Mouse (Mus musculus) cerebellum, adult (tissue): ENCODE measurements around the gene Esam.

Experiments
- ATAC-seq: cut with Nextera tagmentation; 2 replicates; pipeline ENCODE4 v1.9.2; 2017; ENCODE audit warnings: mild to moderate bottlenecking, moderate library complexity, mixed read lengths; ENCODE audit not compliant: insufficient number of reproducible peaks, low FRiP score, low TSS enrichment

Gene Esam

DNA sequence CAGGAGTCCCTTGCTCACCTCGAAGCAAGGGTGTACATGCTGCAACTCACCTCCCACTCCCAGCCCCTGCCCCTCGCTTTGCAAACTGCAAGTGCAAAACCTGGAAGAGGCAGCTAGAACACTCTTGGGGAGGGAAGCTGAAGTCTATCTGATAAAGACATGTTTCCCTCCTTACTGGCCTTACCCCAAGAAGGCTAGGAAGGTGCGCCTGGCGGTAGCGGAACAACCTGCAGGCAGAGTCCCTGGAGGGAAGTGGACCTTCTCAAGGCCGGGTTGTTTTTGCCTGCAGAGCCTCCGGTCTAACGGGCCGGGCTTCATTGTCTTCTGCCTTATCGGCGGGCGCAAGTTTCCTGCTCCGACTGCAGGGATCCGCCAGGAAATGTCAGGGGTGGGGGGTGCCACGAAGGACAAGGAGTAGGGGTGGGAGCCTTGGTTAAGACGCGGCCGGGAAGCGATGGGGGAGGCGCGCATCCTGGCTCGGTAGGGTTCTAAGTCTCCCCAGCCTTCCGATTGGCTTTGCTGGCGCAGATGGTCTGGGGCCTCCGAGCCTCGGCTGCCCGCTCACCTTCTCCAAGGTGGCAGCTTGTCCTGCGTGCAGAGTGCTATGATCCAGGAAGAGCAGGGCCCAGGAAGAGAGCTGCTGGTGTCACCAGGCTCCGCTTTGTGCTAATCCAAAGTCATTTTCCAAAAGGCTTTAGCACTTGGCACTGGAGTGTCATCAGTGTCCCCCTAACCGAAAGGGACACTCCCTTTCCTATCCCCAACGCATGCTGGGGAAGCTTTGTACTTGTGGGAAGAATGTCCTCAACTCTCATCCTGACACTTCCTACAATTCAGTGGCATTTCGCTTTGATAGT is 2.4 kb downstream of the Esam start:
- ATAC-seq = peak; percentile 80

DNA sequence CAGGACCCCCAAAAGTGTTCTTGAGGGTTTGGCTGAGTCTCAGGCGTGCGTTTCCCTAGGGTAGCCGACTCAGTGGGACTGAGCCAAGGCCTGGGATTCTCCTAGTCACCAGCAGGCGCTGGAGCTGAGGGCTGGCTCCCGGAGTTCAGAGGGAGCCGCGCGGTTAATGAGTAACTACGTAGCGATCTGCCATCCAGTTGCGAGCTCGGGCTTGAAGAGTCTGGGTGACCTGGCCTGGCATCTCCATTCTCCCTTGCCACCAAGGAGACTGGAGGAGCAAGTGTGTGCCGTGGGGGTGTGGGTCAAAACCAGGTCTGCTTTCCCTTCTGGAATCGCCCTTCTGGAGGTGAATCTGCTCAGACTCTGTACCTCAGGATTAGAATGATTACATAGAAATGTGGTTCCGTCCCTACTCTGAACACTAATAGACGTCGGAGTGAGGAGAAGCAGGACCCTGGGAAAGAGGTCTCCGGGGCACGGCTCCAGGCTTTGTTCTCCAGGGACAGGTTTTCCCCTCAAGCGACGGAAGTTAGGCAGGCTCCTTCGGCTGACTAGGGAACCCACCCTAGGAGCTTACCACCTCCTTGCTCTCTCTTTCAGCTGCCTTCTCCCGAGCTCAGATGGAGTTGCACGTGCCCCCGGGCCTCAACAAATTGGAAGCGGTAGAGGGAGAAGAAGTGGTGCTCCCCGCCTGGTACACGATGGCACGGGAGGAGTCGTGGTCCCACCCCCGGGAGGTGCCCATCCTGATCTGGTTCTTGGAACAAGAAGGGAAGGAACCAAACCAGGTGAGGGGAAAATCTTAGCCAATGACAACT is 3.2 kb downstream of the Esam start:
- peak; percentile 66 for ATAC-seq

DNA sequence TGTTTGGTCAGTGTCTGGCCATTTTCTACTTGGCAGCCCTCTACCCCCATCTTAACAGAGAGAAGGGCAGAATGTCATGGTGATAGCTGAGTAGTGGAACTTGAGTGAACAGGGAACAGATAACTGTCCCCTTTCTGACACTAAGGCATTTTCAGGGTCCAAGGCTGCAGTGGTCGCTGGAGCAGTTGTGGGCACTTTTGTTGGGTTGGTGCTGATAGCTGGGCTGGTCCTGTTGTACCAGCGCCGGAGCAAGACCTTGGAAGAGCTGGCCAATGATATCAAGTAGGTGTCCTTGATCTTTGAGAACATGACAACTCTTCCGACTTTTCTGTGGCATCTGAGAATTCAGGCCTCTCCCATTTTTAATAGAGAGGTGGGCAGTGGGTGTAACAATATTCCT is 9.0 kb downstream of the Esam start:
- ATAC-seq = no peak

- ATAC-seq = no peak
These were observed 9.9 kb downstream of the Esam start for GRCm38 (mm10) chr9:37537658-37538250.

- no peak for ATAC-seq
These were observed 11.5 kb downstream of the Esam start, which contains the start of gene Vsig2 for GRCm38 (mm10) chr9:37539170-37540025. TSS of gene Vsig2 (plus strand) at chr9:37539255.

- no peak for ATAC-seq
These were observed 12.3 kb downstream of the Esam start for GRCm38 (mm10) chr9:37540226-37540625.

DNA sequence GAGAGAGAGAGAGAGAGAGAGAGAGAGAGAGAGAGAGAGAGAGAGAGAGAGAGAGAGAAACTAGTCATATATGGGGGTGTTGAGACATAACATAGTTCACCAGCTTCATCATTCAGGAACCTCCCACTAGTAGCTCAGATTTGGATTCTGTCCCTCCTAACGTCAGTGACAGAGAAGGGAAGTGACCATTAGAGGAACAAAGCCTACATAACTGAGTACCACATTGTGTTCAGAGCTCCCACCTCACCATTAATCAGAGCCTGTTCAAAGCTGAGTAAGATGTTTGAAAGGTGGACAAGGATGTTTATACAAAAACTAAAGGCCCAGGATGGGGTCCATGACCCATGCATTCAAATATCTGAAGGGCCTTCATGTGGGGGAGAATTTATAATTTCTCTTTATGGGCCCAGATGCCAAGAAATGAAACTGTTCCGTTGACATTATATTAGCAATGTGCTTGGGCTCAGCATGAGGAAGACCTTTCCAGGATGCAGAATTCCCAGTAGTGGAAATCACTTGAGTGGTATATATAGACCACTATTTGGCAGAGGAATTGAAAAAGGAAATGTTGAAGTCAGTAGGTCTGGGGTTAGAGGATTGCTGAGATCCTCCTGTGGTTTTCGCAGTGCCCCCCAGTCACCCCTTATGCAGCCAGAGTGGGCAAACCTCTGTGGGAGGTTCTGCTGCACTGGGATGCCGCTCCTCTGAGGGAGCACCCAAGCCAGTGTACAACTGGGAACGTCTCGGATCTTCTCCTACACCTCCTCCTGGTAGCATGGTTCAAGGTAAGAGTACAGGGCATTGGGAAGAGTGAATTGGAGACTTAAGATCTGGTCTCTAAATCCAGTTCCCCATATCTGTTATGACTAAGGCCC is 13.1 kb downstream of the Esam start:
- ATAC-seq = no peak

GRCm38 (mm10) chr9:37541851-37542642 is 14.2 kb downstream of the Esam start:
- ATAC-seq = no peak

GRCm38 (mm10) chr9:37543869-37544440 is 16.1 kb downstream of the Esam start:
- no peak for ATAC-seq

GRCm38 (mm10) chr9:37544447-37545165 is 16.7 kb downstream of the Esam start:
- peak; percentile 47; the same call in 1 of the 2 replicates for ATAC-seq

DNA sequence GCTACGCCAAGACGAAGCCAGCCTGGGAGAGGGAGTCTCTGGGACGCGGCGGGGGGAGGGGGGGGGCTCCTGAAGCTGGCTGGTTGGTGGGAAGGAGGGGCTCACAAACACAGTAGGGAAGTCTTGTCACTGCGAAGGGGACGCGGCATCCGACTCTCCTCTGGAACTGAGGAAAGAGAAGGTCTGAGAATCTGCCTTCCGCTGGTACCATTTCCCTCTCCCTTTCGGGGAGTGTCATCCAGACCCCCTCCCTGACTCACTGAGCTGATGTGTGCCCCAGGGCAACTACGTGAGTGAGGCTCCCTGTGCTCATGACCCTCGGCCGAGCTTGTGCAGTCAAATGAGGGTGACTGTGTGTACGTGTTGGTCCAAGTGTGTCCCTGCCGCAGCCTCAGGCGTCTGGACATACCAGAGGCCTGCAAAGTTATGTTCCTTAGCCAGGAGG is 17.3 kb downstream of the Esam start:
- ATAC-seq = 0 out of 2 replicates have a peak, but pooled peaks have one; percentile 26

GRCm38 (mm10) chr9:37545847-37546452 is 18.1 kb downstream of the Esam start:
- ATAC-seq = no peak

GRCm38 (mm10) chr9:37546889-37547288 is 19.0 kb downstream of the Esam start:
- ATAC-seq = no peak

DNA sequence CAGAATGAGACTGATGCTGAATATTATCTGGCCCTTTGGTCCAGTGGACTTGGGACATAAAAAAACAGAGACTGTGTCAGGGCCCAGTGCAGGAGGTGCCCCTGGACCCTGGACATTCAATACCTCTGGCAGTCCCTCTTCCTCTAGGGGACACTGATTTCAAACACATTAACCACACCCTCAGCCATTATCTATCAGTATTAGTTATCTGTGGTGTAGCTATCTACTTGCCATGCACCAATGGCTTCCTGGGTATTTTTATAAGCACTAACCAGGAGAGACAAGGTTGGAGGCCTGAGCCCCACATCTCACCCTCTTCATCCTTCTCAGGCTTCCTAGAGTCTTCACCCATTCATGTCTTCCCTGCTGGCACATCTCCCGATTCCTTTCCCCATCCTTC is 22.6 kb downstream of the Esam start:
- ATAC-seq = no peak

GRCm38 (mm10) chr9:37551751-37552531 is 24.1 kb downstream of the Esam start:
- no peak for ATAC-seq
